Mouse (Mus musculus) macrophage (primary cell): Measurements from ENCODE around the gene Zbtb48. TPM values are rescaled to one million over a fixed set of nuclear protein-coding genes. Genes with fewer than 3 reads are reported as not detected.
A peak's percentile ranks its signal among the peaks of the same experiment; 100 is the strongest.

ENCODE experiments used
- H3K27ac ChIP-seq: fragments of 350-480 bp; formaldehyde crosslinking; 2 replicates; pipeline ENCODE4 v1.9.0; 2021
- H3K36me3 ChIP-seq: fragments of 350-480 bp; formaldehyde crosslinking; 2 replicates; pipeline ENCODE4 v1.9.0; 2021; ENCODE audit errors: inconsistent target
- H3K4me3 ChIP-seq: fragments of 350-480 bp; formaldehyde crosslinking; 2 replicates; pipeline ENCODE4 v1.9.0; 2021; ENCODE audit errors: inconsistent target
- H3K79me2 ChIP-seq: fragments of 350-480 bp; formaldehyde crosslinking; 2 replicates; pipeline ENCODE4 v1.9.0; 2021; ENCODE audit errors: inconsistent target
- WGBS: methylation state at CpG from one replicate; pipeline ENCODE4 v1.1.7; 2026; ENCODE audit warnings: inconsistent platforms; ENCODE audit not compliant: missing documents; 5-methylcytosine and 5-hydroxymethylcytosine counted together
- polyA plus RNA-seq: library from polyadenylated mRNA; stranded (reverse); fragments of 250-400 nt; gene quantifications from 3 replicates; pipeline ENCODE4 v1.2.4, GENCODE M21; 2018; ENCODE audit warnings: inconsistent platforms
- total RNA-seq, 78 experiments: library from RNA; depleted of rRNA; stranded (reverse); fragments of 250-400 nt; gene quantifications; 1 replicate in 9 of 78; 2 replicates in 24 of 78; 3 replicates in 43 of 78; 4 replicates in 2 of 78; pipeline ENCODE4 v1.2.4; 2018; ENCODE audit warnings: inconsistent platforms in 56 of 78

Zbtb48 gene
- 10 to 100 TPM in 22 of 26 experiments, 1 to 10 TPM in 4; 5.7 to 34.4 (median 20.8) TPM for total RNA-seq (2018; cell fraction: chromatin; rRNA removed)
- 1 to 10 TPM in 23 of 26 experiments, under 1 TPM in 3; 0.47 to 4.4 (median 2.3) TPM for total RNA-seq (2018; cell fraction: cytosol; rRNA removed)
- total RNA-seq (2018; cell fraction: nucleus; rRNA removed) = 10 to 100 TPM in 17 of 26 experiments, 1 to 10 TPM in 9; 3.2 to 35.7 (median 10.6) TPM
- 3.5 to 5.0 TPM (median 4.8 TPM) in 3 replicates for polyA plus RNA-seq

DNA sequence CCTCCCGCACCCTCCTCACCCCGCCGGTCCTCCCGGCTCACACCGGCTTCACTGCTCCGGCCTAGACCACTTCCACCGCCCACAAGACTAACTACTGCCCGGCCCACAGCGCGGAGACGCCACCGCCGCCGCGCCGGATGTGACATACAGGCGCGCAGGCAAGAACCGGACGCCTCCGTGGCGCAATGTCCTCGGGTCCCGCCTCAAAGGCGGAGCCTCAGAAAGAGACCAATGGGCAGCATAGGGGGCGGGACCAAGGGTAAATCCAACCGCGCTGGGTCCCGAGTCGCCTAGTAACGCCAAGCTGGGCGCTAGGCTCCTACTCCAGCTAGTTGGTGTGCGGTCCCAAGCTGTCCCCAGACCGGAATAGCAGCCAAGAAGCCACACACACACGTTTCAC is at the start of gene Zbtb48:
Gene Zbtb48, minus strand, starts transcription at position 148 of the 400 bp plus-strand sequence.
- Histone ChIP-seq H3K36me3 (no peaks in the 10 kb centered on the region; the same call in 1 of the 2 replicates), H3K27ac (peak within 1 kb of the TSS; percentile 10; the same call in 1 of the 2 replicates), H3K4me3 (peak within 1 kb of the TSS; percentile 71), H3K79me2 (peaks cover 32% of the 10 kb centered on the region; the same call in 1 of the 2 replicates)
- WGBS = under 1% methylated on average over 33 of the region's 35 CpGs

DNA sequence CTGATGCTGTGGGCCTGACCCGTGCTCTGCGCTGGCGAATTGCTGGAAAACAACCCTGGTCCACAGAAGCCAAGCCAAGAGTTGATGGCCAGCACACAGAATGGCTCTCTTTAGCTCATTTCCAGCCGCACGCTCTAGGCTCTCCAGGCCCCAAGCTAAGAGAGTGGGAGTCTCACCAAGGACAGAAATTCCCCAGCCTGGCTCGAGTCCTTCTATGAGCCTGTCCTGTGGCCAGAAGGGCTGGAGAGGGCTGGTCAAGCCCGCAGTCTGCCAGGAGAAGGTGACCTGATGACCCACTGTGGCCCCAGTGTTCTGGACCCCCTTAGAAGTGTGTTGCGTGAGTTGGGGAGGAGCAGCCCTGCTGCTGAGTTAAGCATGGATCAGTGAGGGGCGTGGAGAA is 49.7 kb upstream of the Zbtb48 start:
- H3K4me3 ChIP-seq = no peak overlapping the region

DNA sequence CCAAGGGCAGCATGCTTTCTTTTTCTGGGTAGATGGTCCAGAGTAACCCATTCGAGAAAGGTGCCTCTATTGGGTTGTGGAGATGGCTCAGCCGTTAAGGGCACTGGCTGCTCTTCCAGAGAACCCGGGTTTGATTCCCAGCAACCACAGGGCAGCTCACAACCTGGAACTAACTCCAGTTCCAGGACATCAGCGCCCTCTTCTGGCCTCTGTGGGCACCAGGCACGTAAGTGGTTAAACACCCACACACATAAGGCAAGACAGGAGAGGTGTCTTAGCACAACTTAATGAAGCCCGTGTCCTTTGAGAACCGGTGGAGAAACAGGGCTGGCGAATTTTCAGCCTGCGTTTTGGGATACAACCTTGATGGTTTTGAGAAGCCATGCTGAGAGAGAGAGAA is 47.1 kb upstream of the Zbtb48 start:
- Histone ChIP-seq H3K4me3 (no peak overlapping the region), H3K79me2 (no peaks in the 10 kb centered on the region), H3K36me3 (no peaks in the 10 kb centered on the region), H3K27ac (no peak overlapping the region)
- 94% methylated on average over 9 of the region's 9 CpGs for WGBS

More for the DNA sequence above, 49.7 kb upstream of the Zbtb48 start:
- H3K36me3 ChIP-seq = no peaks in the 10 kb centered on the region
- no peaks in the 10 kb centered on the region for H3K79me2 ChIP-seq
- H3K27ac ChIP-seq = no peak overlapping the region
- 96% methylated on average over 9 of the region's 9 CpGs for WGBS

DNA sequence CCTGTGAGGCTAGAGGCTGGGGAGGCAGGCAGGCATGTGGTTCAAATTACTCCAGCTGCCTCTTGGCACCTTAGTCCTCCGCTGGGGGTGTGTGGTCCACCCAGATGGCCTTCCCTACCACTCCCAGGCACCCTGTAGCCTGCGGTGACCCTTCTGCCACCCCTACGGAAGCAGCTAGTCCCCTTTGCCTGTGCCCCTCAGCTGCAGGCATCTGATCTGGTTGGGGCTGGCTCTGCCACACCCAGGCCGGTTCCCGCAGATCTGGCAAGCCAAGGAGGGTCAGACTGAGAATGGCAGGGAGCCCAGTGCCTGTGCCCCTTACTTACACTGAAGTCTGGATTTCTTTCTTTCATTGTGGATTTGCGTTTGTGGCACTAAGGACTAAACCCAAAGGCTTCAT is 46.2 kb upstream of the Zbtb48 start:
- H3K4me3 ChIP-seq = no peak overlapping the region

DNA sequence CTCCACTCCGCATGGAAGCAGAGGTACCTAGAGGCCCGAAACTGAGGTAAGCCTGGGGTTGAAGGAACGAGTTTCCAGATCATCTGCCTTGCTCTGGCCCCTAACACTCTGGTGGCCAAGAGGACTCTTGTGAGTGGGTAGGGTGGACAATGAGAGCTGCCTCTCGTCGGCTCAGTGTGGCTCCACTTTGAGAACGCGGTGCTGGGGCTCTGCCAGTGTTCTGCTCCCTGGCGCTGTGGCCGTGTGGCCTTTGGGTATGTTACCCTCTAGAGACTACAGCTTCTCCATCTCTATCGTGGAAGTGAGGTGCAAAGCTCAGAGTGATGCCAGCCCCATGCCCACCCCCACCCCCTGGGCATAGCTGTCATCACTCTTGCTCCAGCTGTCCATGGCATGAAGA is 45.2 kb upstream of the Zbtb48 start:
- 21% methylated on average over 10 of the region's 10 CpGs for WGBS
- no peak overlapping the region for H3K4me3 ChIP-seq
- no peaks in the 10 kb centered on the region for H3K36me3 ChIP-seq
- H3K79me2 ChIP-seq = no peaks in the 10 kb centered on the region
- H3K27ac ChIP-seq = no peak overlapping the region

More for the DNA sequence above, 46.2 kb upstream of the Zbtb48 start:
- Histone ChIP-seq H3K36me3 (no peaks in the 10 kb centered on the region), H3K27ac (no peak overlapping the region), H3K79me2 (no peaks in the 10 kb centered on the region)
- 97% methylated on average over 6 of the region's 6 CpGs for whole genome bisulfite sequencing

DNA sequence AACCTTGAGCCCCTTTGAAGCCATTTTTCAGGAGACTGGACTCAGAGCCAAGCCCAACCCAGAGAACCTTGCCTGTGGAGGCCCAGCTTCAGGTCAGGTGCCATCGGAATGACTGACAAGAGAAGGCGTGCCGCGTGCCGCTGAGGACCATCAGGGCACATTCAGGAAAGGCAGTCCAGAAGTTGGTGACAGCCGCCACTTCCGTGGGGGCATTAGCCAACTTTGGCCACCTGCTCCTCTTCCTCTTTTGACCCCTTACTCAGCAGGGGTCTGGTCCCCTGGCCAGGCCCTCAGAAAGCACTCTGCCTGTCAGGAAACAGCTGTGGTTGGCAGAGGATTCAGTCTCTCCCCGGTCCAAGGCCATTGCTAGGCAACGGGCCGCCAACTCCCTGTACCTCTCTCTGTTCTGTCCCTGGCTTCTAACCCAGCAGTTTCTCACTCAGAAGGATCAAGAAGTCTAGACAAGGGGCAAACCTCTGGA is 44.7 kb upstream of the Zbtb48 start, which contains the start of gene Plekhg5:
Gene Plekhg5, plus strand, starts transcription at position 378 of the 481 bp plus-strand sequence.
- WGBS = 15% methylated on average over 10 of the region's 10 CpGs
- Histone ChIP-seq H3K36me3 (no peaks in the 10 kb centered on the region), H3K27ac (no peak within 1 kb of the TSS), H3K79me2 (no peaks in the 10 kb centered on the region), H3K4me3 (no peak within 1 kb of the TSS)

DNA sequence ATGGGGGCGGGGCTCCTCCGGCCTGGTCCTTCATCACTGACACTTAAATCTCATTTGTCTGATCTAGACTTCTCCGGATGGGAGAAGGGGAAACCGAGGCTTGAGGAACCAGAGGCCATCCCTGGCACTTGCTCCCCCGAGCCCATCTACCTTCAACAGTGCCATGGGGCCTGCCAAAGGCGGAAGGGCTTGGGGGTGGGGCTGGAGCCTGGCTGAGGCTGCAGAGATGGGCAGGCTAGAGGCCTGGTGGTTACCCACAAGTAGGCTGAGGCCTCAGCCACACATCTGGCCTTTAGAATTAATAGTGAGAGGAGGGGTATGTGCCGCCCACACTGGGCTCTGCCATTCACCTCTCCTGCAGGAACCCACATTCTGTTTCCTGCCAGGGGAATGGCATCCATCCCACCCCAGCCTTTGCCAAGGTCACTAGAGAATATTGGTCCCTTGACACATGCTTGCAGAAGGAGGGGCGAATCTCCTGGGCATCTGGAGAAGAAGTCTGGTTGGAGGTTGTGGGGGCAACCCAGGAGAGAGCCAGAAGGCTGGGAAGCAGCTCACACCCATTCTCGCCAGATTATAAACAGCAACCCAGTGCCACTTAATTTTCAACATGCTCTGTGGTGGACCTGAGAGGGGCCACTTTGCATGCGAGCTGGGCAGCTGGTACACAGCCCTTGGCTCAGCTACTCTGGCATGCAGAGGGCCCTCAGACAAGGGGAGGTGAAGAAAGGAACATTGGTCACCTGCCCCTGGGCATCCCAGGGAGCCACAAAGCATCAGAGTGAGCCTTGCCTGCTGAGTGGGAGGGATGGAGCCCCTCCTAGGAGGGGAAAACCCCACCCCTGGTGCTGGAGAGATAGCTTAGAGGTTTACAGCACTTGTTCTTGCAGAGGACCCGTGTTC is 43.3 kb upstream of the Zbtb48 start:
- no peaks in the 10 kb centered on the region for H3K79me2 ChIP-seq
- H3K4me3 ChIP-seq = no peak overlapping the region
- no peak overlapping the region for H3K27ac ChIP-seq
- 50% methylated on average over 11 of the region's 11 CpGs for WGBS
- H3K36me3 ChIP-seq = no peaks in the 10 kb centered on the region

DNA sequence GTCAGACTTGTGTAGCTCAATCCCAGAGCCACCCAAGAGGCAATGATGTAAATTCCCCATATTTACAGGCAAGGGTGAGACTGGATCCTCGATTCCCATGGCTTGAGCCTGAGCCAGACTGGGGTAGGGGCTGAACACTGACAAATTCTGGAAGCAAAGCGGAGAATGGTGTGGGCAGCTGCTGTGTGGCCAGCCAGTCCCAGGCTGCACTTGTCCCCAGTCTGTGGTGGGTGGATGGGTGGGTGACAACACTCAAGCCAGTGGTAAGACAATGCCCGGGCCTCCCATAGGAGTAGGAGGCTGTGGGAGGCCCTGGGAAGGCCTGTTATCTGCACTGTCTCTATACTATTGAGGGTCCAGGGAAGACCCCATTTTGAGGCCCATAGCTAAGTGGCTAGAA is 41.8 kb upstream of the Zbtb48 start:
- no peaks in the 10 kb centered on the region for H3K79me2 ChIP-seq
- H3K4me3 ChIP-seq = no peak overlapping the region
- WGBS = 94% methylated on average over 3 of the region's 3 CpGs
- H3K36me3 ChIP-seq = no peaks in the 10 kb centered on the region
- no peak overlapping the region for H3K27ac ChIP-seq

DNA sequence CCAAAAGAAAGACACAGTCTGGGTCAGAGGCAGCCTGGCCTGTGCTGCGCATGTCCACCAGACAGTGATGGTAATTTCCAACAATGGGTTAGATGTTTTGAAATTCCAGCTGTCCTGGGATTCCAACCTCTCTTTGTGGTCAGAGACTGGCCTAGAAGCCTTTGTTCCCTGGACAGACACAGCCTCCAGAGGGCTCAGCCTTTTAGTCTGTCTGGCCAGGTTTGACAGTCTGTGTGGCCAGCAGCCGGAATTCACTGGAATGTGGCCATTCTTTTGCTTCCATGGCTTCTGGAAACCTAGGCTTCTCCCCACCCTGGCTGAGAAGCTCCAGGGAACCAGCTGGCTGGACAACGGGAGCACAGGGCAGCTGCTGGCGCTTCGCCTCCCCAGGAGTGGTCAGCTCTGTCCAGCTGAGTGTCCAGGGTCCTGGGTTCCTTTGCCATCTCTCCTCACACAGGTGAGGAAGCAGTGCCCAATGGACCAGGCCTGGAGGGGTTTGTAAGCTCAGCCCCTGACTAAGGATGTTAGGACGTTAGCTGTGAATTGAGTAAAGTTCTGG is 40.8 kb upstream of the Zbtb48 start:
- Histone ChIP-seq H3K79me2 (no peaks in the 10 kb centered on the region), H3K4me3 (no peak overlapping the region), H3K27ac (no peak overlapping the region), H3K36me3 (no peaks in the 10 kb centered on the region)
- 91% methylated on average over 6 of the region's 6 CpGs for WGBS

DNA sequence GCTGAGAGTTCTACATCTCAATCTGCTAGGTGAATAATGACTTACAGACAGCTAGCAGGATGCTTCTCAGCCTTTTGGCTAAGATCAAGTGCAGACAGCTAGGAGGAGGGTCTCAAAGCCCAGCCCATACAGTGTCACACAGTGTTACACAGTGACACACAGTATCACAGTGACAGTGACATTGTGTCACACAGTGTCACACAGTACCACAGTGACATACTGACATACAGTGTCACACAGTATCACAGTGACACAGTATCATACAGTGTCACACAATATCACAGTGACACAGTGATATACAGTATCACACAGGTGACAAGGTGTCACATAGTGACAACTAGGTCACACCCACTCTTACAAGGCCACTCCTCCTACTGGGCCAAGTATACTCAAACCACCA is 39.8 kb upstream of the Zbtb48 start:
- Histone ChIP-seq H3K27ac (no peak overlapping the region), H3K4me3 (no peak overlapping the region), H3K36me3 (no peaks in the 10 kb centered on the region), H3K79me2 (no peaks in the 10 kb centered on the region)

DNA sequence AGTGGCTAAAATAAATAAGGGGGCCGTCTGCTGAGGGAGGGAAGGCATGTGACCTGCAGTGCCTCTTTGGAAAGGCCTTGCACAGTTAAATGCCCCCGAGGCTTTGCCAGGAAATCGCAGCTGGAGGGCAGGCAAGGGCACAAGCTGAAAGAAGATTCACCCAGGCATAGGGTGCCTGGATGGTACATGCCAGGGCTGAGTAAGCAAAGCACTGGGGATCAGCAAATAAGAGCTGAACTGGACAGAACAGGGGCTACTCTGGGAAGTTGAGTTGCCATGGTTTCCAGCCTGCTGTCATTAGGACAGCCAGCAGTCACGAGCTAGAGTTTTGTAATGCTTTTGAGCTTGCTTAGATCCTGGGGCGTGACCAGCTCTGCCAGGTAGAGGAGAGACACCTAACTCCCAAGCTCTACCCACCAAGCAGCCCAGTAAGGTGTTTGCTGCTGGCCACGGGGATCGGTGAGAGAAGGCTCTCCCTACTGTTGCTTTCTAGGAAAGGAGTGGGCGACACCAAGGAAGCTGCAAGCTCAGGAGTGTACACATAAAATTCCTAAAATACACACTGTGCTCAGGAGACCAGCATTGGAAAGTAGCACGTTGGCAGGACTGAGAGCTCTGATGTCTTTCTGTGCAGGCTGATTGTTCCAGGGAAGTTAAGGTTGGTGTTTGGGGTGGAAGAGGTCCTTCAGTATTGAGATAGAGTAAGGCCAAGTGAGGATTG is 35.1 kb upstream of the Zbtb48 start:
- H3K36me3 ChIP-seq = peaks cover 16% of the 10 kb centered on the region
- 84% methylated on average over 8 of the region's 9 CpGs for WGBS

DNA sequence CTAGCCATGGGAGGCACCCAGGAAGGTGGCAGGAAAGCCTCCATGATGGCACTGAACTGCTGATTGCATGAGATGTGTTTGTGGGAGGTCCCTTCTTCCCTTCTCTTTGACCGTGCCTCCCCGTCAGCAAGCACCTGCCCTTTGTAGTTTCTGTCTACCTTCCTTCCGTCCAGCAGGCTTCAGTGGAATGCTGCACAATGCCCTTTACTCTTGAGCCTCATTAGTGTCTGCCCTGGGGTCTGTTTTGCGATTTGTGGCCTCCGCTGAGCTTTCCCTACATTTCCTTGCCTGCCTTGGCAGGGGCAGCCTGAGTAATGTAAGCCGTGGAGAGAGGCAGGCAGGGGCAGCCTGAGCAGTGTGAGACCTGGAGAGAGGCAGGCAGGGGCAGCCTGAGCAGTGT is 17.1 kb upstream of the Zbtb48 start:
- 87% methylated on average over 6 of the region's 6 CpGs for WGBS
- H3K36me3 ChIP-seq = peaks cover 56% of the 10 kb centered on the region; the same call in 1 of the 2 replicates
- no peak overlapping the region for H3K27ac ChIP-seq
- no peak overlapping the region for H3K4me3 ChIP-seq
- peaks cover 41% of the 10 kb centered on the region for H3K79me2 ChIP-seq

More for the DNA sequence above, 35.1 kb upstream of the Zbtb48 start:
- no peak overlapping the region for H3K27ac ChIP-seq
- no peaks in the 10 kb centered on the region for H3K79me2 ChIP-seq
- no peak overlapping the region for H3K4me3 ChIP-seq

DNA sequence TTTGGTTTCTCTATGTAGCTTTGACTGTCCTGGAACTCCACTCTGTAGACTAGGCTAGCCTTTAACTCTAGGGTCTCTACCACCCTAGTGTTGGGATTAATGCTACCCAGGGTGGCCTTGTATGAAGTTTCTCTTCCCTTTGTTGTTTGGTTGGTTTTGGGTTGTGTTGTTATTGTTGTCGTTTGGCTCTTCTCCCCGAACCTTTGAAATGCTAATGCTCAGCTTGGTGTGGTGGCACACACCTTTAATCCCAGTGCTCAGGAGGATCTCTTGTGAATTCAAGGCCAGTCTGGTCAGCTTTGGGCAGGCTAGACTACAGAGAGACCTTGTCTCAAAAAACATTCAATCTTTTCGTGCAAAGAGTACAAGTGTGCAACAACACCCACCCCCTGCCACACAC is 15.7 kb upstream of the Zbtb48 start:
- WGBS = 93% methylated on average over 3 of the region's 3 CpGs

DNA sequence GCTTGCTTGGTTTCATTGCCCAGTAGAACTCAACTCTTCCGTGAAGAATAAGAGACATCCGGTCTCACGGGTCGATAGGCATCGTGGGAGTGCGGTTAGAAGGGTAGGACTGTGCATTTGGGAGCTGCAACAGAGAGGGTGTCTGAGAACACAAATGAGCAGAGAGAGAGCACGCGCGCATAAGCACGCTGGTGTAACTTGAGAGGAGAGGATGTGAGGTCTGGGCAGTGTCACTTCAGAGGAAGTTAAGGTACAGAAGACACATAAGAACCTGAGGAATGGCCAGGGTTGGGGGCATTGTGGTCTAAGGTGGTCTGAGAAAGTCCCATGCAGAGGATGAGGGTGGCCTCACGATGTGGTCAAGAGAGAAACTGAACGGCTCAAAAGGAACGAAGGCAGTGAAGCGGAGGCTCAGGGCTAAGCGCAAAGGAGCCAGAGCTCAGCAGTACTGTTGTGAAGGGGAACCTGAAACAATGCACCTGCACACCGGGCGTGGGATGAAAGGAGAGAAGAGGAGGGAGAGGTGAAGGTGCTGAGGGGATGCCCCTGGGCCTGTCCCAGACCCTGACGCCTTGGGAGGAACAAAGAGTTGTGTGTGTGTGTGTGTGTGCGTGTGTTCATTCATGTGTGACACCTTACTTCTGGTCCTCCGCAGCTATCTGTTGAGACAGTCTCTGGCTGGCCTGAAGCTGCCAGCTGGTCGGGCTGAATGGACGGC is 14.6 kb upstream of the Zbtb48 start:
- no peak overlapping the region for H3K4me3 ChIP-seq
- peaks cover 42% of the 10 kb centered on the region for H3K79me2 ChIP-seq
- no peak overlapping the region for H3K27ac ChIP-seq
- H3K36me3 ChIP-seq = peaks cover 45% of the 10 kb centered on the region; the same call in 1 of the 2 replicates
- WGBS = 97% methylated on average over 20 of the region's 22 CpGs

More for the DNA sequence above, 15.7 kb upstream of the Zbtb48 start:
- H3K36me3 ChIP-seq = peaks cover 56% of the 10 kb centered on the region; the same call in 1 of the 2 replicates
- H3K79me2 ChIP-seq = peaks cover 42% of the 10 kb centered on the region
- no peak overlapping the region for H3K27ac ChIP-seq
- H3K4me3 ChIP-seq = no peak overlapping the region
